Comparison of ENCODE assay signal across 9 mouse cellular contexts in genomic region chr6:122834365-122834764, GRCm38 (mm10). TPM values are rescaled to one million over a fixed set of nuclear protein-coding genes. Genes with fewer than 3 reads are reported as not detected.
DNase-seq lines count a peak whose midpoint lies in the region; ATAC-seq and TF ChIP-seq lines count a peak whose summit lies in the region.
"Had no signal": no experiment of that assay in that cellular context is flagged by ENCODE, and none has a peak within 500 bp of the region (broad histone marks: within the 10 kb centered on the region; RNA-seq: fewer than 3 reads in every experiment).

No protein-coding gene starts in this region.

- no peaks in the 10 kb centered on the region for H3K4me1 ChIP-seq in kidney, embryonic 16.5 days (ENCODE audit: insufficient read depth, low read length)
- H3K4me1 ChIP-seq in MEL (ENCODE audit: control insufficient read depth in 1 of 2, insufficient read depth in 2 of 2, low read length in 2 of 2): no peaks in the 10 kb centered on the region
- H3K4me1 ChIP-seq in liver, adult 2 months (ENCODE audit: control insufficient read depth, insufficient read depth, low read length): no peaks in the 10 kb centered on the region
- no peaks in the 10 kb centered on the region for H3K4me1 ChIP-seq in spleen, adult 2 months (ENCODE audit: control insufficient read depth, insufficient read depth, insufficient read length)
- H3K4me1 ChIP-seq: embryonic facial prominence, embryonic 15.5 days; limb, embryonic 13.5 days had no signal

- no peak for TF ChIP-seq EP300 in MEL (IDR thresholded peaks at IDR 0.05; ENCODE audit: low read depth in 1 of 2, low read length in 2 of 2)

- H3K27me3 ChIP-seq in kidney, embryonic 16.5 days (ENCODE audit: insufficient read depth, low read length): no peaks in the 10 kb centered on the region
- no peaks in the 10 kb centered on the region for H3K27me3 ChIP-seq in MEL (ENCODE audit: control insufficient read depth in 1 of 2, insufficient read depth in 2 of 2, low read length in 2 of 2)
- no peaks in the 10 kb centered on the region for H3K27me3 ChIP-seq in liver, adult 2 months (ENCODE audit: control insufficient read depth, insufficient read depth, low read length)
- no peaks in the 10 kb centered on the region for H3K27me3 ChIP-seq in spleen, adult 2 months (ENCODE audit: control insufficient read depth, insufficient read depth, low read length)
- H3K27me3 ChIP-seq: embryonic facial prominence, embryonic 15.5 days; limb, embryonic 13.5 days had no signal

- H3K4me3 ChIP-seq in kidney, embryonic 16.5 days (ENCODE audit: low read length): no peak overlapping the region
- H3K4me3 ChIP-seq in MEL (ENCODE audit: control insufficient read depth in 1 of 2, insufficient read depth in 1 of 2, low read depth in 2 of 2, low read length in 2 of 2): no peak overlapping the region
- H3K4me3 ChIP-seq in liver, adult 2 months (ENCODE audit: insufficient read depth, low read depth, low read length): no peak overlapping the region
- no peak overlapping the region for H3K4me3 ChIP-seq in spleen, adult 2 months (ENCODE audit: extremely low read depth, insufficient read depth, insufficient read length)
- H3K4me3 ChIP-seq: embryonic facial prominence, embryonic 15.5 days; limb, embryonic 13.5 days had no signal

- no peak overlapping the region for H3K9ac ChIP-seq in kidney, embryonic 16.5 days (replicated peaks; ENCODE audit: low read length)
- no peak overlapping the region for H3K9ac ChIP-seq in MEL (ENCODE audit: control insufficient read depth, low read depth, low read length, poor library complexity, severe bottlenecking)
- H3K9ac ChIP-seq in liver, adult 2 months (ENCODE audit: low read depth, low read length): no peak overlapping the region
- H3K9ac ChIP-seq: embryonic facial prominence, embryonic 15.5 days; limb, embryonic 13.5 days had no signal

- 66% methylated on average over 4 of the region's 4 CpGs for WGBS in kidney, embryonic 16.5 days
- 78% methylated on average over 4 of the region's 4 CpGs for WGBS in liver, adult 2 months
- WGBS in spleen, adult 2 months: 79% methylated on average over 4 of the region's 4 CpGs

- peak; percentile 63 for DNase-seq in kidney, adult 18-20 months
- DNase-seq in MEL (ENCODE audit: low read depth, low spot score): peak; percentile 80
- peak; percentile 16 for DNase-seq in brain, embryonic 14.5 days (ENCODE audit: low read depth)
- no peak for DNase-seq in liver, adult 2 months (ENCODE audit: extremely low read depth, low read depth, low spot score)
- peak; percentile 51 to 58 for DNase-seq in spleen, adult 2 months (ENCODE audit: low read depth in 1 of 2, low spot score in 2 of 2)
- DNase-seq in left cerebral cortex, postnatal 25 days (ENCODE audit: low spot score in 2 of 2): no peak

- intact Hi-C loops in left cerebral cortex, postnatal 25 days (cut with DNase I): no loop called here

- H3K79me2 ChIP-seq in MEL (ENCODE audit: control insufficient read depth, insufficient read depth, low read length, poor library complexity): no peaks in the 10 kb centered on the region
- H3K79me2 ChIP-seq in liver, adult 2 months (ENCODE audit: control insufficient read depth, insufficient read depth, low read length): no peaks in the 10 kb centered on the region

- H3K9me3 ChIP-seq in kidney, embryonic 16.5 days (ENCODE audit: low read length): 0 out of 2 replicates have a peak, but pooled peaks cover 5% of the 10 kb centered on the region
- no peaks in the 10 kb centered on the region for H3K9me3 ChIP-seq in MEL (replicated peaks; ENCODE audit: insufficient read depth, low read length)
- H3K9me3 ChIP-seq: embryonic facial prominence, embryonic 15.5 days; limb, embryonic 13.5 days had no signal

- TF ChIP-seq CTCF in MEL (IDR thresholded peaks at IDR 0.05 in 2 of 3, conservative IDR thresholded peaks at IDR 0.05 in 1 of 3; ENCODE audit: control insufficient read depth in 1 of 3, insufficient read depth in 1 of 3, low read depth in 2 of 3, low read length in 3 of 3, poor library complexity in 1 of 3, severe bottlenecking in 1 of 3): peak; percentile 72 to 100 (median 91)
- peak; percentile 71; the same call in 1 of the 2 replicates for TF ChIP-seq CTCF in brain, embryonic 14.5 days (IDR thresholded peaks at IDR 0.05; ENCODE audit: borderline replicate concordance, extremely low read depth, insufficient read depth, insufficient read length)
- peak; percentile 66 for TF ChIP-seq CTCF in liver, adult 2 months (IDR thresholded peaks at IDR 0.05; ENCODE audit: low read depth, low read length)
- TF ChIP-seq CTCF in spleen, adult 2 months (IDR thresholded peaks at IDR 0.05; ENCODE audit: extremely low read depth, insufficient read depth, insufficient read length, insufficient replicate concordance): peak; percentile 54; the same call in 1 of the 2 replicates

- peak; percentile 57 for TF ChIP-seq RAD21 in MEL (IDR thresholded peaks at IDR 0.05; ENCODE audit: low read depth, low read length)

- peaks cover 57% of the 10 kb centered on the region for H3K36me3 ChIP-seq in kidney, embryonic 16.5 days (ENCODE audit: insufficient read depth, low read length)
- peaks cover 0 to 4% of the 10 kb centered on the region in 2 experiments; a peak in 2 of 4 replicates for H3K36me3 ChIP-seq in MEL (ENCODE audit: control insufficient read depth in 1 of 2, insufficient read depth in 2 of 2, low read length in 2 of 2)
- peaks cover 37% of the 10 kb centered on the region for H3K36me3 ChIP-seq in liver, adult 2 months (ENCODE audit: control insufficient read depth, insufficient read depth, low read length)
- peaks cover 51% of the 10 kb centered on the region for H3K36me3 ChIP-seq in spleen, adult 2 months (ENCODE audit: control insufficient read depth, insufficient read depth, low read length)

- no peak overlapping the region for H3K4me2 ChIP-seq in kidney, embryonic 16.5 days (replicated peaks; ENCODE audit: low read depth, low read length)
- H3K4me2 ChIP-seq: embryonic facial prominence, embryonic 15.5 days; limb, embryonic 13.5 days had no signal

- ATAC-seq in kidney, embryonic 16.5 days (ENCODE audit: low FRiP score, low TSS enrichment): no peak

- no peak overlapping the region for H3K27ac ChIP-seq in kidney, embryonic 16.5 days (ENCODE audit: low read length)
- H3K27ac ChIP-seq in MEL (ENCODE audit: control insufficient read depth, low read depth, low read length): no peak overlapping the region
- H3K27ac ChIP-seq in liver, adult 2 months (replicated peaks; ENCODE audit: insufficient read depth, low read depth, low read length): no peak overlapping the region
- no peak overlapping the region for H3K27ac ChIP-seq in spleen, adult 2 months (ENCODE audit: insufficient read depth, low read length)
- H3K27ac ChIP-seq: embryonic facial prominence, embryonic 15.5 days; limb, embryonic 13.5 days had no signal

- no peak for TF ChIP-seq POLR2A in MEL (IDR thresholded peaks at IDR 0.05; ENCODE audit: control insufficient read depth in 1 of 2, insufficient read depth in 1 of 2, low read depth in 1 of 2, low read length in 2 of 2, poor library complexity in 1 of 2)
- TF ChIP-seq POLR2A in brain, embryonic 14.5 days (IDR thresholded peaks at IDR 0.05; ENCODE audit: borderline replicate concordance, extremely low read depth, insufficient read depth, insufficient read length, poor library complexity, severe bottlenecking): no peak
- TF ChIP-seq POLR2A in liver, adult 2 months (IDR thresholded peaks at IDR 0.05; ENCODE audit: extremely low read depth, insufficient read depth, low read length): no peak
- no peak for TF ChIP-seq POLR2A in spleen, adult 2 months (IDR thresholded peaks at IDR 0.05; ENCODE audit: low read depth, low read length)

RNA-seq across cellular contexts. Expression of gene Foxj2, which starts 14.7 kb away (rescaled TPM):
- polyA plus RNA-seq in kidney, embryonic 16.5 days (2015; fragmentation: Nextera tagmentation; extraction: Ambion mirVana): 5.8 and 6.4 TPM in 2 replicates
- total RNA-seq in MEL (2012; rRNA removed): 2.0 and 2.2 TPM in 2 replicates
- polyA plus RNA-seq in MEL (2012; ENCODE audit: insufficient read depth in 1 of 2, insufficient read length in 2 of 2, low read depth in 1 of 2, low replicate concordance in 2 of 2, missing spikeins in 1 of 2): 1 to 10 TPM in 1 of 2 experiments, not detected in 1; 8.6 TPM
- polyA plus RNA-seq in brain, embryonic 14.5 days (2012; rRNA removed): 5.9 and 12.5 TPM in 2 replicates
- 1.7 and 2.3 TPM in 2 replicates for total RNA-seq in liver, adult 2 months (2014; rRNA removed)
- 3.1 and 3.3 TPM in 2 replicates for polyA plus RNA-seq in liver, adult 2 months (2012; rRNA removed)
- polyA plus RNA-seq in spleen, adult 2 months (2012; rRNA removed): 14.8 and 16.7 TPM in 2 replicates
- total RNA-seq in left cerebral cortex, postnatal 25 days (2021): 10 to 100 TPM; 27.1 to 28.6 TPM

RNA-seq across cellular contexts. Expression of gene C3ar1, which starts 21.6 kb away (rescaled TPM):
- polyA plus RNA-seq in kidney, embryonic 16.5 days (2015; fragmentation: Nextera tagmentation; extraction: Ambion mirVana): 1.7 and 1.8 TPM in 2 replicates
- 0.42 and 0.69 TPM in 2 replicates for total RNA-seq in MEL (2012; rRNA removed)
- under 1 TPM in 1 of 2 experiments, not detected in 1; 0.33 TPM for polyA plus RNA-seq in MEL (2012; ENCODE audit: insufficient read depth in 1 of 2, insufficient read length in 2 of 2, low read depth in 1 of 2, low replicate concordance in 2 of 2, missing spikeins in 1 of 2)
- polyA plus RNA-seq in brain, embryonic 14.5 days (2012; rRNA removed): 1.3 TPM in 2 replicates
- 1.5 and 1.6 TPM in 2 replicates for total RNA-seq in liver, adult 2 months (2014; rRNA removed)
- 0.66 and 0.99 TPM in 2 replicates for polyA plus RNA-seq in liver, adult 2 months (2012; rRNA removed)
- 0.33 and 0.45 TPM in 2 replicates for polyA plus RNA-seq in spleen, adult 2 months (2012; rRNA removed)
- total RNA-seq in left cerebral cortex, postnatal 25 days (2021): under 1 TPM; 0.60 to 0.66 TPM

RNA-seq across cellular contexts. Expression of gene Slc2a3, which starts 32.9 kb away (rescaled TPM):
- 8.6 and 9.6 TPM in 2 replicates for polyA plus RNA-seq in kidney, embryonic 16.5 days (2015; fragmentation: Nextera tagmentation; extraction: Ambion mirVana)
- 78.4 and 108 TPM in 2 replicates for total RNA-seq in MEL (2012; rRNA removed)
- polyA plus RNA-seq in MEL (2012; ENCODE audit: insufficient read depth in 1 of 2, insufficient read length in 2 of 2, low read depth in 1 of 2, low replicate concordance in 2 of 2, missing spikeins in 1 of 2): 10 to 100 TPM in 1 of 2 experiments, not detected in 1; 93.4 TPM
- polyA plus RNA-seq in brain, embryonic 14.5 days (2012; rRNA removed): 25.9 and 36.3 TPM in 2 replicates
- total RNA-seq in liver, adult 2 months (2014; rRNA removed): 0.28 and 0.40 TPM in 2 replicates
- 0.22 and 0.66 TPM in 2 replicates for polyA plus RNA-seq in liver, adult 2 months (2012; rRNA removed)
- 17.8 and 18.5 TPM in 2 replicates for polyA plus RNA-seq in spleen, adult 2 months (2012; rRNA removed)
- 100 to 1,000 TPM; 142 to 156 TPM for total RNA-seq in left cerebral cortex, postnatal 25 days (2021)

RNA-seq across cellular contexts. Expression of gene Necap1, which starts 39.9 kb away (rescaled TPM):
- polyA plus RNA-seq in kidney, embryonic 16.5 days (2015; fragmentation: Nextera tagmentation; extraction: Ambion mirVana): 54.7 and 58.6 TPM in 2 replicates
- 11.7 and 11.9 TPM in 2 replicates for total RNA-seq in MEL (2012; rRNA removed)
- polyA plus RNA-seq in MEL (2012; ENCODE audit: insufficient read depth in 1 of 2, insufficient read length in 2 of 2, low read depth in 1 of 2, low replicate concordance in 2 of 2, missing spikeins in 1 of 2): 10 to 100 TPM in 1 of 2 experiments, not detected in 1; 19.1 TPM
- polyA plus RNA-seq in brain, embryonic 14.5 days (2012; rRNA removed): 74.3 and 84.2 TPM in 2 replicates
- 22.1 and 26.5 TPM in 2 replicates for total RNA-seq in liver, adult 2 months (2014; rRNA removed)
- polyA plus RNA-seq in liver, adult 2 months (2012; rRNA removed): 18.8 and 19.4 TPM in 2 replicates
- polyA plus RNA-seq in spleen, adult 2 months (2012; rRNA removed): 7.1 and 7.4 TPM in 2 replicates
- total RNA-seq in left cerebral cortex, postnatal 25 days (2021): 100 to 1,000 TPM; 188 to 202 TPM

Comparison
In these comparisons a context has a peak if more than half of its experiments do, and no peak if none do; other contexts are left out.
1. DNase-seq: peak in kidney, adult 18-20 months (single experiment), MEL (single experiment), brain, embryonic 14.5 days (single experiment) and spleen, adult 2 months (2 of 2); none in liver, adult 2 months (single experiment) and left cerebral cortex, postnatal 25 days (0 of 2).
2. Peak in every context shown above with its lines, with median percentiles within 50 percentile points of each other: CTCF ChIP-seq.